Mouse (Mus musculus) T-helper 17 cell (primary cell): ENCODE measurements around the gene Prr12.

Experiments used
- in situ Hi-C, 2 experiments: fragments of 300-600 bp; cut with MboI, MseI; formaldehyde crosslinking; loops; 1 replicate in 1 of 2; 2 replicates in 1 of 2; pipeline ENCODE4 v1.15.1; 2025; ENCODE audit warnings: high pct_unique_total_duplicates in 2 of 2

Gene Prr12

DNA sequence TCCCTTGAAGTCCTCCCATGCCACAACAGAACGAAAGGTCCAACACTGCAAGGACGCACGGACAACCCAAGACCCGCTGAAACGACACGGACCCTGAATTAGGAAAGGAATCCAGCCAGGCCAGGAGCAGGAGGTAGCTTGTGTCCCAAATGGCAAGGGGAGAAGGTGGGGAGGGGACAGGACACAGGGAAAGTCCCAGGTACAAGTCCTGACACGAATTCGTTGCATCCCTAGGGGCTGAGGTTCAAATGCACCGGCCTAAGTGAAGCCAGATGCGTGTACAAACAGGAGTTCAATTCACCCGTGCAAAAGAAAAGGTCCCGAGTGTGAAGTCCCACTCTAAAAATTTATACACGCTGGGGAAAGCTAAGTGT is 1.1 kb downstream of the Prr12 start:
- in situ Hi-C loops = no loop called here

DNA sequence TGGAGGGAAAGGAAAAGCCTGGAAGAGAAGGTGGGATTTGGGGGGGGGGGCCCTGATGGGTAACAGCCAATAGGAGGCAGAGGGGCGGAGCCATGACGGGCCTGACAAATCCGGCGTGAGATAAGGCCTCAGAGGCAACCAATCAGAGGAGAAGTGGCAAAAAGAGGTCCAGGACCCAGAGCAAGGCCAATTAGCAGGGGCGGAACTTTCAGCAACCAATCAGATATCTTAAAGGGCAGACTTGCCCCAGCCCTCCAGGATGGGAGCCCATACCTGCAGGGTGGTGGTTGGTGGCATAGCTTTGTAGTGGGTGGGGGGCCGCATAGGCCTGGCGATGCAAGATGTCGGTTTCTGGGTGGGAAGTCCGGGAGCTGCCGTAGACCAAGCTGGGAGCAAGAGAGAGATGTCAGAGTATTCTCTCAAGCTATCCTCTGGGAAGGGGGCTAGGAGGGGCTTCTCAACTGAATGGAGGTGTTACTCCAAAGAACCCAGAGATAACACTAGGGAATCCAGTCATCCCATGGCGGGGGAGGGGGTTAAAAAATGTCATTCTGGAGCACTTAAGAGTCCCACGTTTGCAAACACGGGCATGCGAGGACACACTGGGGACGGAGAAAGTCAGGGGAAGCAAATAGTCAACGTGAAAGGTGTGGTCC is 1.6 kb downstream of the Prr12 start:
- in situ Hi-C loops = no loop called here

DNA sequence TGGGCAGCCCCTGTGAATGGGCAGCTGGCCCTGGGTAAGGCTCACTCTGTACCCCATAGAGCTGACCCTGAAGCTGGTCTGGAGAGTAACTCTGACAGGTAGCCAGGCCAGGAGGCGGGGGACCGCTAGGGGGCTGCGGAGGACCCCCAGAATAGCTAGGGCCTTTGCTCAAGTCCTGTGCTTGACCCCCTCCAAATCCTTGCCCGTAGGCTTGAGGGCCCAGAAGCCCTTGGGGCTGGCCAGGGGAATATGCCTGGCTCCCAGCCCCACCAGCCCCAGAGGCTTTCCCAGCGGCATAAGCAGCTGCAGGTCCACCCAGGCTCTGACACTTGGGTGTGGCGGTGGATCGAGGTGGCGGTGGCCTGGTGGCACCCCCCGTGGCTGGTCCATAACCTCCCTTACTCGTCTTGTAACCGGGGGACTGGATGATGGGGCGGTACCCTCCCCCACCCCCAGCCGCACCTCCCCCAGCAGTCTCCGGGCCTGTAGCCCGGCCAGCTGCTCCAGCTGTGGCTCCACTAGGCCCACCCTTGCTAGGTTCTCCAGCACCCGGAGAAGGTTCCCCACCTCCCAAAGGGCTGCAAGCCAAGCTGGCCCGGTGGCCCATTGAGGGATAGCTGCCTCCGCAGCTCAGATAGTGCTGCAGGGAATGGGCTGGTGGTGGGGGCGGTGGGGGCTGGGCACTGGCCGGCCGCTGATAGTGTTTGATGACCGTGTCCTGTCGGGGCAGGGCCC is 3.6 kb downstream of the Prr12 start:
- in situ Hi-C loops = no loop called here

DNA sequence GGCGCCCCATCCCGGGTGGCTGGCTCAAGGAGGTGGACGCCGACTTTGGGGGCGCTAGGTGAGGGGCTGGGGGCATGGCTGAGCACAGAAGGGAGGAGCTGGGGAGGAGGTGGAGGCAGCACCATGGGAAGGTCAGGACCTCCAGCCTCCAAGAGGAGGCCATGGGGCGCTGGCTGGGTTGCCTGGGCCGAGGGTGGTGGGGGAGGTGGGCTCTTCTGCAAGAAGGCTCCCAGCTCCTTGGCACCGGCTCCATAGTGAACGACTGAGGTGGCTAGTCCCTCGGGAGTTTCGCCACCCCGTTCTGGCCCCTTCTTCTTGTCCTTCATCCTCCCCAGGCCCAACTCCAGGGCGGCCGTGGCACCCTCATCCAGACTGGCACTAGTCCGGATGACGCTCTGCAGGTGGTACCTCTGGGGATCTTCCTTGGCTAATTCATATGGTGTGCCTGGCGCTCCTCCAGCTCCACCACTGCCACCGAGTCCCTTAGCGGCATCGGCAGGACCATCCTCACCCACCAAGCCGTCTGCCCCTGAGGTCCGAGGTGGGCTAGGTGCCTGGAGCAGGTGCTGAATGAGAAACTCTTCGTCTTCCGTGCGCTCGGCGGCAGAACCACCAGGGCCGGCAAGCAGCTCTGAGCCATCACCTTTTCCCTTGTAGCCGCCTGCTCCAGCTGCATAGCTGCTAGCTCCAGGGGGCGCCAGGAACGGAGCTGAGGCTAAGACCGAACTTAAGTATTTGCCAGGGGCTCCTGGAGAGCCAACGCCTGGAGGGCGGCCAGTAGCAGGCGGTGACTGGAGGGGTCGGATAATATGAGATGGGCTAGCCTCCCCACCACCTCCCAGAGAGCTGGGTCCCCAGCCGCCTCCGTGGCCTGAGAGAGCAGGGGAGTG is 4.4 kb downstream of the Prr12 start:
- in situ Hi-C loops = no loop called here

DNA sequence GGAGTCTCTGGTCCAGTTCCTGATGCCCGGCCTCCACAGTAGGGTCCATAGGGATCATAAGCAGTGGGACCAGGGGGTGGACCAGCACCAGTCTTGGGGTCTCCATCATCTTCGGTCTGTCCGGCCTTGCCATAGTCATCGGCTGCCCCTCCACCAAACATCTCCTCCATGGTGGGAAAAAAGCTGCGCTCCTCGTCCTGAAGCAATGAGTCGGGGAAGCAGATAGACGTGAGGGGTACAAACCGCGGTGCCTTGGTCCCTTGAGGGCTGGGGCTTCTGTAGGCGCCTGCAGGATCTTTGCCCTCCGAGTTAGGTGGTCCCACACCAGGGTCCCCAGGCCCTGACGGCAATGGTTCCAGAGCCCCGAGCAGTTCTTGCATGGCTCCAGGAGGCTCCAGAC is 5.2 kb downstream of the Prr12 start:
- in situ Hi-C loops = no loop called here

DNA sequence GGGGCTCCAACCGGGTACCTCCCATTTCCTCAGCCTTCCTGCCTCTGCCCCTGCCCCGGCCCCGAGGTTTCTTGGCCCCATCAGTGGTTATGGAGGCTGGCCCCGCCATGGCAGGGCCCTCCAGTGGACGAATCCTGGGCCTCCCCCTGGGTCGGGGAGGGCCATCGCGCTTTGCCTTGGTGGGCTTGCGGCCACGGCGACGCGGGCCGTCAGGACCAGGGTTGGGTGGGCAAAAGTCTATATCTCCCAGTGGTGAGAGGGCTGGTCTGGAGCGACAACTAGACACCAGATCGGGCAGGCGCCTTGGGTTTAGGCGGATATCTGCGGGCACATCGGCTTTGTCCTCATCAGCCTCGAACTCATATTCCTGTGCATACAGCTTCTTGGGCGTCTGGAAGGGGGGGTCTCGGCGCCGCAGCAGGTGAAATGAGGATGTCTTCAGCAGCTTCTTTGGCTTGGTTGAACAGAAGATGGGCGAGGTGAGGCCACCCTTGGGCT is 5.8 kb downstream of the Prr12 start:
- in situ Hi-C loops = no loop called here

DNA sequence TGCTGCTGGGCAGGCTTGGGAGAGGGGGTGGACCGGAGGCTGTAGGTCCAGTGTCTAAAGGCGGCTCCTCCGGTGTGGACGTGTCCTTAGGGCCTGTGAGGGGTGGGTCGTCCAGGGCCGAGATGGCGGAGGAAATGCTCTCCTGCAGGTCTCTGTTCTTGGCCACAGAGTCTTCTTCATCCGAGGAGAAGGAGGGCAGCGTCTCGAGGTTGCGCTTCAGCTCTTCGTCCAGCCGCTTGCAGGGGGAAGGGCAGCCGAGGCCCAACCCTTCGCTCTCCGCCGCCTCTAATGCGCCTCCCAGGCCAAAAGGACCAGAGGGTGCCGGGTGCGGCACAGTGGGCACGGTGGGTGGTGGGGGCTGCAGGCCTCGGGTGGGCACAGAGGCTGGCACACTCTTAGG is 6.9 kb downstream of the Prr12 start:
- in situ Hi-C loops = no loop called here

DNA sequence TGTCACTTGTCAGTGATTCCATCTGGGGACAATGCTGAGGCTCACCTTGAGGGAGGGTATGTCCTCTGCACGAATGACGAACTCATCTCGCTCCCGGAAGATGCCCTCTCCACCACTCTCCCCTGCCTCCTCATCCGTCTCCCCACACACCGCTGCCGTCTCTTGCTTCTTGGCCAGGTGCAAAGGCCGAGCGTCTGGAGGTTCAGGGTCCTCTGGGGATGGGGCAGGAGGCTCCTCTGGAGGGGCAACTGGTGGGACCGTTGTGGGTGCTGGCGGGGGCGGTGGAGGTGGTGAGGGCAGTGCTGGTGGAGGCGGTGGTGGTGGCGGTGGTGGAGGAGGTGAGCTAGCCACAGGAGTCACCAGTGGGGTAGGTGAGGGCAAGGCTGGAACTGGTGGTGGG is 9.4 kb downstream of the Prr12 start:
- in situ Hi-C loops = no loop called here

DNA sequence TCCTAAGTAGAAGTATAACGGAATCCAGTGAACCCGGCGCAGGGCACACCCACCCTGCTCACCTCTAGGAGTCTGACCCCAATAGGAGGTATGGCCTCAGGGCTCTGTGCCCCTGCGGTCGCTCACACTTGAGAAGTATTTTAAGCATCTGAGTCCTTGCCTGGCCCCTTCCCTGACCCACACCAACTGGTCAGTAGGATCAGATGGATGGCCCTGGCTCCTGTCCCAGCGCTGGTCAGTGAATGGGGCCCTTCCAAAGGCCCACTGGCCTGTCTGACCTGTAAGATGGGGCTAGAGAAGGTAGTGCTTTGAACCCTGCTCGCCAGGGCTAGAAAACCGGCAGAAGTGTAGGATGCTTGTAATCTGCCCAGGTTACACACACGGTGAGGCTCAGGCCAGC is 11.8 kb downstream of the Prr12 start:
- in situ Hi-C loops = no loop called here

DNA sequence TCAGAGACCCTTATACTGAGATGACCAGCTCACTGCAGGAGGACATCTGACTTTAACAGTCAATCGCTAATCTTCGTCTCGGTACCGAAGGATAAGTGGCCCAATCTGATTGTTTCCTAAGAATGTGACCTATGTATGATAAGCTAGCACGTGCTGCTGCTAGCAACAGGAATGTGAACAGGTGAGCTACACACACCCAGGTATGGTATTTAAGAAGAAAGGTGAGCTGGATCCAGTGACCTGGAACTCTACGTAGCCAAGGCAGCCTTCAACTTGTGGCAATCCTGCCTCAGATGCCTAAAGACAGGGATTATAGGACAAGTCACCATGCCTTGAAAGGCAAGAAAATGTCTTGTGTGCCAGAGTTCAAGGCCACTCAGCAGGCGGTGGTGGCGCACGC is 14.3 kb downstream of the Prr12 start:
- in situ Hi-C loops = no loop called here

DNA sequence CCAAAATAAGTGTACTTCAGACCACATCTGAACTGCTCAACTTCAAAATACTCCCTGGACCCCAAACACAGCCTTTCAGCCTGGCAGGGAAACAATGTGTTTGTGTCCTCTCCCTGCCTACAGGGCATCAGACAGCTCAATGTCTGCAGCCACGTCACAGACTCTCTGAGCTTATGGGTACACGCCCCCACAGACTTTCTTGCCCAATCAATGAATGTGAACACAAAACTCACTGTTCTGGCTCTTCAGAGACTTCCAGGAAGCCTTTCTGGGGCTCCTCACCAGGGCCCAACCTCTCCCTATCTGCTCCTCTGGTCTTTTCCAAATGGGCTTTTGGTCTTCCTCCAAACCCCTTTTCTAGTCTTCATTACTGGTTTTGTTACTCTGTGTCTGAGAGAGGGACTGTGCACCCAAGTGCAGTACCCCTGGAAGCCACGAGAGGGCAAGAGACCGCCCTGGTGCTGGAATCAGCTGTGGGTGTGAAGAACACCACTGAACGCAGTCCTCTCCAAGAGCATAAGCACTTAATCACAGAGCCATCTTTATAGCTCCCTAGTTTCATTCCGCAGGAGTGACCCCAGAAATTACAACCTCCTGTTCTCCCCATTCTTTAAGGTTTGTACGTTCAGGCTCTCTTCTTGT is 14.8 kb downstream of the Prr12 start:
- in situ Hi-C loops = no loop called here

DNA sequence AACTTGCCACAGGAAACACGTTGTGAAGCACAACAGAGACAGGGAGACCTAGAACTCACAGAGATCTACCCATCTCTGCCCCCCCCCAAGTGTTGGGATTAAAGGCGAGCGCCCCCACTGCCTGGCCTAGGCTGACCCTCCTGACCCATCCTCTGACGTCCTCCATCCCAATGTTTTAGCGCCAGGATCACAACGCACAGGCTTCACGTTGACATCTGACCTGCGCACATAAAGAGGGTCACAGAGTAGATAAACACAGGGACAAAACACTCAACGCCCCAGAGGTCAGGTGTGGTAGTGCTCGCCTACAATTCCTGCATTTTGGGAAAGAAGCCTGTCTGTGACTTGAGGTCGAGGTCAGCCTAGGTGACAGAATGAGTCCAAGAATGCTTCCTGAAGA is 16.0 kb downstream of the Prr12 start:
- in situ Hi-C loops = no loop called here

DNA sequence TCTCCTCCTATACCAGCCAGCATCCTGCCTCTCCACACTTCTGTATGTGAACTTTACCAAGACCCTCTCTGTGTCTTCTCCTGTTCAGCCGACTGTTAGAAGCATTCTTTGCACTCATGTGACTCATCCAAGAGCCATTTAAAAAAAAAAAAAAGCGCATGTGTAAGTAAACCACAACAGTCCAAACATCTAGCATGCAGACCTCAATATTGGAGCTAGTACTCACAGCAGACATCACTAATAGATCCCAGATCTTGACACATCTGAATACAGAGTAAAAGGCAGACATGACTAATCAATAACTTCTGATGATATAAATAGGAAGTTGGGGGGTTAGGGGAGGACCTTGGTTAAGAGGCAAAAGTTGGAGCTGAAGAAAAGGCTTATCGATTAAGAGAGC is 17.1 kb downstream of the Prr12 start:
- in situ Hi-C loops = no loop called here

DNA sequence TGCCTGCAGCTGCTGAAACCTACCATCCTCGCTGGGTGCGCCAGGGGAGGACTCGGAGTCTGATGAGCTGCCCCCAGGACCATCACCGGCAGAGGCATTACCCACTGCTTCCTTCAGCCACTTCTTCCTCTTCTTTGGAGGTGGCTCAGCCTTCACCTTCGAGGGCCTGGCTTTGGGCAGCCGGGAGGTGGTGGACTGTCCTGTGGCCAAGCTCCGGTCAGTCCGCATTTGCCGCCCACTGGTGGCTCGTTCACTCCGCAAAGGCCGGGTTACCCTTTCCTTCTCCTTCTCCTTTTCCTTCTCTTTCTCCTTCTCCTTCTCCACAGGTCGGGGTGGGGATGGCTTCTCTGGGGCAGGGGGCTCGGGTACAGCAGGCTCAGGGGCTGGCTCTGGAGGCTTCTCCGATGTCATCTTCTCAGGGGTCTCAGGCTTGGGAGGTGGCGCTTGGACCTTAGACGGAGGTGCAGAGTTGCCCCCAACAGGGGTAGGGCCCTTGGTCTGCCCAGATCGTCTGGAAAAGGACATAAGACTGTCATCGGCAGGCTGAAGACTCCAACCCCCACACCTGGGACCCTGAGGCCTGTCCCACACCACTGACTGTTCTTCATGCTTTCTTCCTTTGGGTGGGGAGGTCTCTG is 18.8 kb downstream of the Prr12 start:
- in situ Hi-C loops = no loop called here

DNA sequence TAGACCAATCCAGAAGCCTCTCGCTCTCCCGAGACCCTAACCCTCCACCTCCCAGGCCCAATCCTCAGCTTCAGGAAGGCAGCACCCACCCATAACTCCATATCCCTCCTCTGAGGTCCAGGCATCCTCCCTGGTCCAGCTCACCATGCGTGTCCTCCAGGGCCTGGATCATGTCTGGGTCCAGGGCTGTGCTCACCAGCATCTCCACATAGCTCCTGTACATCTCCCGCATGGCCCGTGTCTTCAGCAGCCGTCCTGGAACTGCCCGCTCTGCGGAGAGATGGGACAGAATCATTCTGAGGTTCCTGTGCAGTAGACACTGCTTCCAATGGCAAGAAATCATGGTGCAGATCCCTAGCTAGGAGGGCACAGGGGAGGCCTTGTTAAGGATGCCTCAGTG is 21.8 kb downstream of the Prr12 start:
- in situ Hi-C loops = no loop called here

DNA sequence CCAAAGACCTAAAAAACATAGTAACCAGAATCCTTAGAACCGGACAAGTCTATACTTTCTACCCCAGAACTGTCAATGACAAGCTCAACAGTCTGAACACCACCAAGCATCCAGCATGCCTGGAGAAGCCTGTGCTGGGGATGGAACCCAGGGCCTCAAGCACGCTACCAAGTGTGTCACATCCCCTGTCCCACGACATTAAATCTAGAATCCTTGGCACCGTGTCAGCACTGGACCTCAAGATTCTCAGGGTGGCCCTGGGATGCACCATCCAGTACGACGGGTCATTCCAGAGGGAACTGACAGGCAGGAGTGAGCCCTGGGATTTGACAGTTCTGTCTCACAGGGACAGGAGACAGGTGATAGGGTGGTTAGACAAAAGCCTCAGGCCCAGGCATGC is 22.7 kb downstream of the Prr12 start:
- in situ Hi-C loops = loop anchor here in 1 of 2 experiments (5.0 kb wide), 1 partner anchor 32 kb away; the partner anchor contains the start of genes Nosip and Prrg2

DNA sequence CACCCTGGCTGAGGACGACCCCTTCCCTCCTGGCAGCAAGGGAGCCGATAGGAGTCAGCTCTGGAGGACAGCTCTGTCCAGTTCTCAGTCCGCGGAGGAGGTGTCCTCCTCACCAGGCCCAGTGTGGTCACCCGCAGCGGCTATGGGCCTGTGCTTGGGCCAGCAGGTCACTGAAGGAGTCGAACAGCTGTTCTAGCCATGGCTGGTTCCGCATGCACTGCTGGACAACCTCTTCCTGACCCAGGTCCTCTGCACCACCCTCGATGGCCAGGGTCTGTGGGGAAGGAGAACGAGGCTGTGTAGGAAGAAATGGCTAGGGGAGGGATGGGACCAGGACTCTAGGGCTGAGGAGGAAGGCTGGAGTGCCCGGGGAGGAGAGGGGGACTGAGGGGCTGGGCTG is 24.3 kb downstream of the Prr12 start:
- in situ Hi-C loops = loop anchor here in 1 of 2 experiments (5.0 kb wide), 1 partner anchor 34 kb away; the partner anchor contains the start of genes Nosip and Prrg2

DNA sequence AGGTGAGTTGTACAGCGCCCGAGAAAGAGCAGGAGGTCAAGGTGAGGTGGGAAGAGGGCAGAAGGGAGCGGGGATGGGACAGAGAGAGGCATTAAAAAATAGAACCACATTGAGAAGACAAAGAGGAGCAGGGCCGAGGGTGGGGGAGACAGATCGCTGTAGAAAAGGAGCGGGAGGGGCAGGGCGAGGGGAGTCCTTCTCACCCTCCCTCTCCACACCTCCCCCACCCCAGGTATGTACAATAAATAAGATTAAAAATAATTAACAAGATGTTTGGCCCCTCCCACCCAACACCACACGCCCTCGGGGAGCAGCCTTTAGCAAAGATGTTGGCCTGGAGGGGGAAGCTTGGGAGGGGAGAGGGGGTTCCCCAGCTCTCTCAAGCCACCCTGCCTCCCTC is 24.9 kb downstream of the Prr12 start:
- in situ Hi-C loops = loop anchor here in 1 of 2 experiments (5.0 kb wide), 1 partner anchor 35 kb away; the partner anchor contains the start of genes Nosip and Prrg2

DNA sequence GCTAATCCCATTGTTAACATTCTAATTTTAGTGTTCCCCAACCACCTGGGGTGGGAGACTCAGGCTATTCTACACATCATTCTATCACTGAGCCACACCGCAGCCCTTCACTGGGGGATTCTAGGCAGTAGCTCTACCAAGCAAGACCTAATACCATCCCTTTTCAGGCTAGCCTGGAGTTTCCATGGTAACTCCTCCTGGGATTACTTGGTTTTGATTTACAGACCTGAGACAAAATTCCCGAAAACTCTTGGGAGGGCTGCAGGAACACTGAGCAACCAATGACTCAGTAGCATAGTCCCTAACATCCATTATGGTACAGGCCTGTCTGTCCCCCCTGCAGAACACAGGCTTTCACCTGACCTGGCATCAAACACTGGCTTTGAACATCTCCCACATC is 26.4 kb downstream of the Prr12 start:
- in situ Hi-C loops = loop anchor here in 1 of 2 experiments (5.0 kb wide), 1 partner anchor 36 kb away; the partner anchor contains the start of genes Nosip and Prrg2

DNA sequence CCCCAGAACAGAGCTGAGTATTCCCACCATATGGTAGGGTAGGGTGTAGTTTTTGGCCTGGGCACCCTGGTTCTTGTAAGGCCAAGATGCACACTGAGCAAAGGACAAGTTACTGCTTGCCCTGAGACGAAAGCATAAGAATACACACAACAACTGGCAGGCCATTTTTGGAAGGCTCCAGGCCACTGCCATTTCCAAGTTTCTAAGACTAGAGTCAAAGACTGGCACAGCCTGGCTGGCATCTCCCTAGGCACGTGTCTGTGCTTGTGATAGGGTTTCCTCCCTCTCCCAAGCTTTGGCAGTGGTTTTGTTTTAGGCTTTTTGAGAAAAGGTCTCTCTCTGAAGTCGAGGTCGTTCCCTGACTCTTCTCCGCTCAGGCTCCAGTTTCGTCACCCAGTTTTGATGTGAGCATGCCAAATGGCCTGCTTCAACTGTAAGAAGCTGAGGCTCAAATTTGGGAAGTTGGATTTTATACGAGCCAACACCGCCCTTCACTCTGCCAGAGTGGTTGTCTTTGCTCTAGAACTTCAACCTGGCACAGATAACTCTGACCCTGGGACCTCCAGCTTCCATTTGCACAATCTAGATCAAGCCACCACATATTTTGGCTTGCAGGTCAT is 27.0 kb downstream of the Prr12 start:
- in situ Hi-C loops = loop anchor here in 1 of 2 experiments (5.0 kb wide), 1 partner anchor 37 kb away; the partner anchor contains the start of genes Nosip and Prrg2
